Mouse (Mus musculus) forebrain, embryonic 12.5 days (tissue): Measurements from ENCODE around the gene Prkch. TPM values are rescaled to one million over a fixed set of nuclear protein-coding genes. Genes with fewer than 3 reads are reported as not detected.

Experiments used
- ATAC-seq: fragments of 200-750 bp; cut with Nextera tagmentation; 2 replicates; pipeline ENCODE4 v1.8.0; 2017; ENCODE audit warnings: moderate TSS enrichment; ENCODE audit not compliant: low FRiP score
- H3K27ac ChIP-seq: fragments of 300-500 bp; sonication (generic); 2 replicates; pipeline ENCODE4 v1.5.1; 2016; ENCODE audit warnings: mild to moderate bottlenecking
- H3K27me3 ChIP-seq: fragments of 300-500 bp; sonication (generic); 2 replicates; pipeline ENCODE4 v1.6.1; 2016; ENCODE audit warnings: mild to moderate bottlenecking
- H3K36me3 ChIP-seq: fragments of 300-500 bp; sonication (generic); replicated peaks from 2 replicates; pipeline ENCODE4 v1.6.1; 2016; ENCODE audit warnings: mild to moderate bottlenecking
- H3K4me1 ChIP-seq: fragments of 300-500 bp; sonication (generic); 2 replicates; pipeline ENCODE4 v1.6.1; 2016
- H3K4me2 ChIP-seq: fragments of 300-500 bp; sonication (generic); 2 replicates; pipeline ENCODE4 v1.6.1; 2016; ENCODE audit warnings: mild to moderate bottlenecking, moderate library complexity
- H3K4me3 ChIP-seq: fragments of 300-500 bp; sonication (generic); replicated peaks from 2 replicates; pipeline ENCODE4 v1.5.1; 2016; ENCODE audit warnings: mild to moderate bottlenecking
- H3K9ac ChIP-seq: fragments of 300-500 bp; sonication (generic); 2 replicates; pipeline ENCODE4 v1.6.1; 2016; ENCODE audit warnings: mild to moderate bottlenecking
- H3K9me3 ChIP-seq: fragments of 300-500 bp; sonication (generic); 2 replicates; pipeline ENCODE4 v1.6.1; 2016
- WGBS: fragments of 180-500 bp; shearing (Covaris S2); methylation state at CpG from one replicate; pipeline ENCODE4 v1.1.7; 2016; 5-methylcytosine and 5-hydroxymethylcytosine counted together
- polyA plus RNA-seq: library from polyadenylated mRNA; unstranded; fragments of >200 nt; fragmentation: Nextera tagmentation; extraction: Ambion mirVana; gene quantifications from 2 replicates; pipeline ENCODE4 v1.2.1, GENCODE M21; 2016

The Prkch gene
- polyA plus RNA-seq, 1 experiment from 2014 or later: 6.0 TPM

- Histone ChIP-seq H3K9ac (no peak overlapping the region), H3K4me3 (no peak overlapping the region), H3K4me1 (peaks cover 10% of the 10 kb centered on the region), H3K4me2 (no peak overlapping the region), H3K27ac (no peak overlapping the region), H3K36me3 (no peaks in the 10 kb centered on the region), H3K9me3 (no peaks in the 10 kb centered on the region), H3K27me3 (no peaks in the 10 kb centered on the region)
- WGBS: 91% methylated on average over 4 of the region's 4 CpGs
- no peak for ATAC-seq
Measured at GRCm38 (mm10) chr12:73696084-73696483, 111.5 kb downstream of the Prkch start.

- WGBS: 87% methylated on average over 4 of the region's 4 CpGs
- no peaks in the 10 kb centered on the region for H3K9me3 ChIP-seq
- no peak overlapping the region for H3K27ac ChIP-seq
- no peak overlapping the region for H3K4me3 ChIP-seq
- ATAC-seq: no peak
- H3K9ac ChIP-seq: no peak overlapping the region
- peaks cover 10% of the 10 kb centered on the region for H3K4me1 ChIP-seq
- no peaks in the 10 kb centered on the region for H3K27me3 ChIP-seq
- H3K36me3 ChIP-seq: no peaks in the 10 kb centered on the region
- H3K4me2 ChIP-seq: no peak overlapping the region
Measured at GRCm38 (mm10) chr12:73696946-73697345, 112.3 kb downstream of the Prkch start.

- H3K36me3 ChIP-seq: no peaks in the 10 kb centered on the region
- H3K4me3 ChIP-seq: no peak overlapping the region
Measured at GRCm38 (mm10) chr12:73698436-73698835, 113.8 kb downstream of the Prkch start.

GRCm38 (mm10) chr12:73698841-73699240, 114.2 kb downstream of the Prkch start:
- H3K27ac ChIP-seq: no peak overlapping the region
- H3K4me2 ChIP-seq: no peak overlapping the region
- no peaks in the 10 kb centered on the region for H3K36me3 ChIP-seq
- H3K9ac ChIP-seq: no peak overlapping the region
- no peaks in the 10 kb centered on the region for H3K27me3 ChIP-seq
- no peak overlapping the region for H3K4me3 ChIP-seq
- no peaks in the 10 kb centered on the region for H3K9me3 ChIP-seq
- no peak for ATAC-seq
- H3K4me1 ChIP-seq: peaks cover 10% of the 10 kb centered on the region
- WGBS: 87% methylated on average over 8 of the region's 8 CpGs

More at GRCm38 (mm10) chr12:73698436-73698835, 113.8 kb downstream of the Prkch start:
- Histone ChIP-seq H3K27ac (no peak overlapping the region), H3K9ac (no peak overlapping the region), H3K27me3 (no peaks in the 10 kb centered on the region), H3K9me3 (no peaks in the 10 kb centered on the region), H3K4me1 (peaks cover 10% of the 10 kb centered on the region), H3K4me2 (no peak overlapping the region)
- ATAC-seq: no peak
- 92% methylated on average over 5 of the region's 5 CpGs for WGBS

- WGBS: 77% methylated on average over 17 of the region's 17 CpGs
- Histone ChIP-seq H3K36me3 (no peaks in the 10 kb centered on the region), H3K4me1 (peaks cover 10% of the 10 kb centered on the region), H3K9ac (no peak overlapping the region), H3K27me3 (no peaks in the 10 kb centered on the region), H3K27ac (no peak overlapping the region), H3K9me3 (no peaks in the 10 kb centered on the region), H3K4me3 (no peak overlapping the region), H3K4me2 (no peak overlapping the region)
- ATAC-seq: no peak
Measured at GRCm38 (mm10) chr12:73699471-73700186, 115.0 kb downstream of the Prkch start.

- Histone ChIP-seq H3K4me2 (no peak overlapping the region), H3K4me3 (no peak overlapping the region), H3K9me3 (no peaks in the 10 kb centered on the region), H3K27ac (no peak overlapping the region), H3K4me1 (peaks cover 10% of the 10 kb centered on the region), H3K36me3 (no peaks in the 10 kb centered on the region), H3K27me3 (no peaks in the 10 kb centered on the region), H3K9ac (no peak overlapping the region)
- 82% methylated on average over 6 of the region's 6 CpGs for WGBS
- no peak for ATAC-seq
Measured at GRCm38 (mm10) chr12:73700544-73701069, 116.0 kb downstream of the Prkch start.

GRCm38 (mm10) chr12:73701999-73702398, 117.4 kb downstream of the Prkch start:
- Histone ChIP-seq H3K36me3 (no peaks in the 10 kb centered on the region), H3K27me3 (no peaks in the 10 kb centered on the region), H3K4me2 (no peak overlapping the region), H3K4me1 (peaks cover 10% of the 10 kb centered on the region), H3K9me3 (no peaks in the 10 kb centered on the region), H3K4me3 (no peak overlapping the region), H3K9ac (no peak overlapping the region), H3K27ac (no peak overlapping the region)
- 92% methylated on average over 3 of the region's 3 CpGs for WGBS
- no peak for ATAC-seq

- no peaks in the 10 kb centered on the region for H3K9me3 ChIP-seq
- no peak overlapping the region for H3K27ac ChIP-seq
- H3K4me3 ChIP-seq: no peak overlapping the region
- no peak overlapping the region for H3K9ac ChIP-seq
- no peaks in the 10 kb centered on the region for H3K36me3 ChIP-seq
- peaks cover 10% of the 10 kb centered on the region for H3K4me1 ChIP-seq
- ATAC-seq: no peak
- H3K4me2 ChIP-seq: no peak overlapping the region
- no peaks in the 10 kb centered on the region for H3K27me3 ChIP-seq
- 82% methylated on average over 3 of the region's 3 CpGs for WGBS
Measured at GRCm38 (mm10) chr12:73704382-73704781, 119.8 kb downstream of the Prkch start.

GRCm38 (mm10) chr12:73705097-73705690, 120.6 kb downstream of the Prkch start:
- Histone ChIP-seq H3K27me3 (0 out of 2 replicates have a peak, but pooled peaks cover 5% of the 10 kb centered on the region), H3K9ac (no peak overlapping the region), H3K9me3 (no peaks in the 10 kb centered on the region), H3K4me1 (peaks cover 1% of the 10 kb centered on the region), H3K4me2 (no peak overlapping the region), H3K36me3 (no peaks in the 10 kb centered on the region), H3K27ac (no peak overlapping the region), H3K4me3 (no peak overlapping the region)
- WGBS: 49% methylated on average over 7 of the region's 7 CpGs
- ATAC-seq: 0 out of 2 replicates have a peak, but pooled peaks have one; percentile 46

GRCm38 (mm10) chr12:73708498-73708897, 123.9 kb downstream of the Prkch start:
- no peak for ATAC-seq
- WGBS: 59% methylated on average over 5 of the region's 5 CpGs
- no peaks in the 10 kb centered on the region for H3K4me1 ChIP-seq
- no peak overlapping the region for H3K27ac ChIP-seq
- no peaks in the 10 kb centered on the region for H3K9me3 ChIP-seq
- H3K27me3 ChIP-seq: 0 out of 2 replicates have a peak, but pooled peaks cover 7% of the 10 kb centered on the region
- no peak overlapping the region for H3K4me2 ChIP-seq
- H3K9ac ChIP-seq: no peak overlapping the region
- H3K36me3 ChIP-seq: no peaks in the 10 kb centered on the region
- no peak overlapping the region for H3K4me3 ChIP-seq

GRCm38 (mm10) chr12:73708920-73709319, 124.3 kb downstream of the Prkch start:
- Histone ChIP-seq H3K9ac (no peak overlapping the region), H3K4me3 (no peak overlapping the region), H3K9me3 (no peaks in the 10 kb centered on the region), H3K36me3 (no peaks in the 10 kb centered on the region), H3K27ac (no peak overlapping the region), H3K27me3 (0 out of 2 replicates have a peak, but pooled peaks cover 7% of the 10 kb centered on the region), H3K4me1 (no peaks in the 10 kb centered on the region), H3K4me2 (no peak overlapping the region)
- ATAC-seq: no peak
- WGBS: 38% methylated on average over 8 of the region's 8 CpGs

- Histone ChIP-seq H3K9ac (no peak overlapping the region), H3K4me3 (no peak overlapping the region), H3K9me3 (no peaks in the 10 kb centered on the region), H3K27me3 (0 out of 2 replicates have a peak, but pooled peaks cover 7% of the 10 kb centered on the region), H3K27ac (no peak overlapping the region), H3K4me2 (no peak overlapping the region), H3K36me3 (no peaks in the 10 kb centered on the region), H3K4me1 (no peaks in the 10 kb centered on the region)
- WGBS: 93% methylated on average over 5 of the region's 5 CpGs
- no peak for ATAC-seq
Measured at GRCm38 (mm10) chr12:73710846-73711245, 126.2 kb downstream of the Prkch start.
